Mouse (Mus musculus) hindbrain, embryonic 15.5 days (tissue): ENCODE data around the gene Khdrbs2. TPM values are rescaled to one million over a fixed set of nuclear protein-coding genes. Genes with fewer than 3 reads are reported as not detected.
A peak's percentile ranks its signal among the peaks of the same experiment; 100 is the strongest.

ENCODE experiments used
- ATAC-seq: fragments of 200-750 bp; cut with Nextera tagmentation; 2 replicates; pipeline ENCODE4 v1.8.0; 2017; ENCODE audit warnings: low read depth, moderate number of reproducible peaks, moderate TSS enrichment; ENCODE audit not compliant: low FRiP score
- H3K27ac ChIP-seq: fragments of 300-500 bp; sonication (generic); replicated peaks from 2 replicates; pipeline ENCODE4 v1.5.1; 2015; ENCODE audit warnings: mild to moderate bottlenecking, inconsistent platforms
- H3K27me3 ChIP-seq: fragments of 300-500 bp; sonication (generic); 2 replicates; pipeline ENCODE4 v1.6.1; 2015; ENCODE audit warnings: control low read depth, inconsistent platforms
- H3K36me3 ChIP-seq: fragments of 300-500 bp; sonication (generic); 2 replicates; pipeline ENCODE4 v1.6.1; 2015; ENCODE audit warnings: control low read depth, inconsistent platforms
- H3K4me1 ChIP-seq: fragments of 300-500 bp; sonication (generic); replicated peaks from 2 replicates; pipeline ENCODE4 v1.6.1; 2015; ENCODE audit warnings: control low read depth, inconsistent platforms
- H3K4me2 ChIP-seq: fragments of 300-500 bp; sonication (generic); 2 replicates; pipeline ENCODE4 v1.6.1; 2015; ENCODE audit warnings: moderate library complexity, mild to moderate bottlenecking, inconsistent platforms
- H3K4me3 ChIP-seq: fragments of 300-500 bp; sonication (generic); 2 replicates; pipeline ENCODE4 v1.5.1; 2015; ENCODE audit warnings: mild to moderate bottlenecking, inconsistent platforms
- H3K9ac ChIP-seq: fragments of 300-500 bp; sonication (generic); 2 replicates; pipeline ENCODE4 v1.6.1; 2015; ENCODE audit warnings: inconsistent platforms
- H3K9me3 ChIP-seq: fragments of 300-500 bp; sonication (generic); 2 replicates; pipeline ENCODE4 v1.6.1; 2016; ENCODE audit warnings: control low read depth, inconsistent platforms
- WGBS: fragments of 180-500 bp; shearing (Covaris S2); methylation state at CpG from one replicate; pipeline ENCODE4 v1.1.7; 2015; 5-methylcytosine and 5-hydroxymethylcytosine counted together
- polyA plus RNA-seq: library from polyadenylated mRNA; unstranded; fragments of >200 nt; fragmentation: Nextera tagmentation; extraction: Ambion mirVana; gene quantifications from 2 replicates; pipeline ENCODE4 v1.2.1, GENCODE M21; 2015

The Khdrbs2 gene
- polyA plus RNA-seq, 1 experiment from 2014 or later, result 51.9 TPM

DNA sequence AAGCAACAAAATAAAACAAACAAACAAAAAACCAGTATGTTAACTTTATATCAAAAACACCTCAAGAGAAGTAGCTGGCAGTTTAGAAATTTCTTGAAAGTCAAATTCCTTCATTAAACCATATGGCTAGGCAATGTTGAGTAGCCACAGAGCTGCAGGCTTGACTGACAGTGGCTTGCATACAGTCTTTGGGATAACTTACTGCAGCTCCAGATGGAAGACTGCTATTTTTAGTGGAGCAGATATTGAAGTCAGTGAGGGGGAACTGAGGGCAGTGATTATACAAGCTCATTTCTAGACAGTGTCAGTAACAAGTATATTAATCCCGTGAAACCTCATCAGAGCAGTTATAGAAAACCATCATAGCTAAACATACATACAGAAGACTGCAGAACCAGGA, 166.6 kb downstream of the Khdrbs2 start:
- no peak overlapping the region for H3K4me2 ChIP-seq
- no peak overlapping the region for H3K27ac ChIP-seq
- ATAC-seq, result no peak
- no peaks in the 10 kb centered on the region for H3K4me1 ChIP-seq
- H3K27me3 ChIP-seq, result no peaks in the 10 kb centered on the region
- no peak overlapping the region for H3K4me3 ChIP-seq
- no peaks in the 10 kb centered on the region for H3K9me3 ChIP-seq
- H3K36me3 ChIP-seq, result no peaks in the 10 kb centered on the region
- H3K9ac ChIP-seq, result no peak overlapping the region
- WGBS, result 85% methylated on average over 1 of the region's 1 CpGs

GRCm38 (mm10) chr1:32347538-32347937, 175.0 kb downstream of the Khdrbs2 start:
- ATAC-seq, result no peak
- no peak overlapping the region for H3K9ac ChIP-seq
- H3K36me3 ChIP-seq, result no peaks in the 10 kb centered on the region
- H3K4me3 ChIP-seq, result no peak overlapping the region
- WGBS, result 77% methylated on average over 2 of the region's 2 CpGs
- H3K4me2 ChIP-seq, result no peak overlapping the region
- no peaks in the 10 kb centered on the region for H3K9me3 ChIP-seq
- no peak overlapping the region for H3K27ac ChIP-seq
- H3K27me3 ChIP-seq, result no peaks in the 10 kb centered on the region
- H3K4me1 ChIP-seq, result no peaks in the 10 kb centered on the region

GRCm38 (mm10) chr1:32352076-32352475, 179.6 kb downstream of the Khdrbs2 start:
- Histone ChIP-seq H3K27me3 (no peaks in the 10 kb centered on the region), H3K4me1 (no peaks in the 10 kb centered on the region), H3K4me3 (no peak overlapping the region), H3K9ac (no peak overlapping the region), H3K4me2 (no peak overlapping the region), H3K36me3 (no peaks in the 10 kb centered on the region), H3K27ac (no peak overlapping the region), H3K9me3 (no peaks in the 10 kb centered on the region)
- no peak for ATAC-seq
- 70% methylated on average over 1 of the region's 1 CpGs for WGBS

GRCm38 (mm10) chr1:32363539-32363938, 191.0 kb downstream of the Khdrbs2 start:
- no peak overlapping the region for H3K27ac ChIP-seq
- no peaks in the 10 kb centered on the region for H3K36me3 ChIP-seq
- no peak overlapping the region for H3K4me3 ChIP-seq
- H3K9me3 ChIP-seq, result no peaks in the 10 kb centered on the region
- 77% methylated on average over 2 of the region's 2 CpGs for WGBS
- H3K4me1 ChIP-seq, result no peaks in the 10 kb centered on the region
- no peaks in the 10 kb centered on the region for H3K27me3 ChIP-seq
- no peak for ATAC-seq
- no peak overlapping the region for H3K9ac ChIP-seq
- no peak overlapping the region for H3K4me2 ChIP-seq

GRCm38 (mm10) chr1:32397553-32397952, 225.0 kb downstream of the Khdrbs2 start:
- Histone ChIP-seq H3K4me3 (no peak overlapping the region), H3K4me1 (no peaks in the 10 kb centered on the region), H3K9me3 (no peaks in the 10 kb centered on the region), H3K27me3 (no peaks in the 10 kb centered on the region), H3K4me2 (no peak overlapping the region), H3K36me3 (no peaks in the 10 kb centered on the region), H3K9ac (no peak overlapping the region), H3K27ac (no peak overlapping the region)
- WGBS, result 76% methylated on average over 6 of the region's 6 CpGs
- no peak for ATAC-seq

GRCm38 (mm10) chr1:32407651-32408050, 235.1 kb downstream of the Khdrbs2 start:
- Histone ChIP-seq H3K4me3 (no peak overlapping the region), H3K4me1 (no peaks in the 10 kb centered on the region), H3K27me3 (no peaks in the 10 kb centered on the region), H3K9ac (no peak overlapping the region), H3K27ac (no peak overlapping the region), H3K36me3 (no peaks in the 10 kb centered on the region), H3K9me3 (0 out of 2 replicates have a peak, but pooled peaks cover 3% of the 10 kb centered on the region), H3K4me2 (no peak overlapping the region)
- 83% methylated on average over 2 of the region's 2 CpGs for WGBS
- no peak for ATAC-seq

DNA sequence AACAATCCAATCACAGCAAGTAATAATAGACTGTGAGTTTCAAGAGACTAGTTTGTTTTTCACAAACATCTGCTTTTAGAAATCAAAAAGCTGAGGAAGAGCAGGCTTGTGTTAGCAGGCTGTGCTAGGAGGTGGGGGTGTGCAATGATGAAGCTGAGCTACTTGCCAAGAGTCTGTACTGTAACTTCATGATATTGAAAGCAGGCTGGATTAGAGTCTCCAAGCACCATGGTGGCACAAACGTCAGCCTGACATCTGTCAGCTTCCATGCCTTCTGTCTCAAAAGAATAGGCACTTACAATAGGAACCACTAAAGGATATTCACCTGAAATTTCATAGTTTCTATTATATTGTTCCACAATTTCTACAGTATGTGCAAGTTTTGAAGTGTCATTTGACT, 255.9 kb downstream of the Khdrbs2 start:
- no peak for ATAC-seq
- H3K36me3 ChIP-seq, result no peaks in the 10 kb centered on the region
- H3K4me3 ChIP-seq, result no peak overlapping the region
- H3K9me3 ChIP-seq, result no peaks in the 10 kb centered on the region
- no peak overlapping the region for H3K27ac ChIP-seq
- no peaks in the 10 kb centered on the region for H3K27me3 ChIP-seq
- 56% methylated on average over 1 of the region's 1 CpGs for WGBS
- H3K4me2 ChIP-seq, result no peak overlapping the region
- H3K4me1 ChIP-seq, result no peaks in the 10 kb centered on the region
- H3K9ac ChIP-seq, result no peak overlapping the region

DNA sequence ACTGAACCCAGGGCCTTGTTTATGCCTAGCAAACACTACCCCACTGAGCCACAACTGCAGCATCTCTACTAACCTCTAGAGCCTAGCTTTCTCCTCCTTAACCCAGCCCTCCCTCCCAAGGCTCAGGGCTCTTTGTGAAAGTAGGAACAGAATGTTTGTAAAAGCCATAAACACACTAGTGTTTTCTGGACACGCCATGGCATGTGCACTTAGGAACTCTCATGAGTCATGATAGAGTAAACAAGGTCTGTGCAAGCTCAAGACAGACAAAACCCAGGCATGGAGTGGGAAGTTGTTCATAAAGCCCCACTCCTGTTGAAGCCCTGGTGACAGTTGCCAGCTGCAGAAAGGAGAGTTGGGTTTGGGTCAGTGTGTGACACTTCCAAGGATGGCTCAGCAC, 257.0 kb downstream of the Khdrbs2 start:
- H3K4me1 ChIP-seq, result no peaks in the 10 kb centered on the region
- WGBS, result 73% methylated on average over 1 of the region's 1 CpGs
- no peak for ATAC-seq
- no peak overlapping the region for H3K4me3 ChIP-seq
- H3K4me2 ChIP-seq, result no peak overlapping the region
- H3K36me3 ChIP-seq, result no peaks in the 10 kb centered on the region
- H3K9ac ChIP-seq, result no peak overlapping the region
- no peaks in the 10 kb centered on the region for H3K27me3 ChIP-seq
- H3K9me3 ChIP-seq, result no peaks in the 10 kb centered on the region
- H3K27ac ChIP-seq, result no peak overlapping the region

- H3K9me3 ChIP-seq, result no peaks in the 10 kb centered on the region
- no peak overlapping the region for H3K4me2 ChIP-seq
- H3K27me3 ChIP-seq, result no peaks in the 10 kb centered on the region
- H3K9ac ChIP-seq, result no peak overlapping the region
- H3K36me3 ChIP-seq, result no peaks in the 10 kb centered on the region
- no peak for ATAC-seq
- H3K4me3 ChIP-seq, result no peak overlapping the region
- H3K27ac ChIP-seq, result no peak overlapping the region
- H3K4me1 ChIP-seq, result no peaks in the 10 kb centered on the region
- WGBS, result 89% methylated on average over 3 of the region's 3 CpGs
These were observed 258.0 kb downstream of the Khdrbs2 start for GRCm38 (mm10) chr1:32430516-32430915.

DNA sequence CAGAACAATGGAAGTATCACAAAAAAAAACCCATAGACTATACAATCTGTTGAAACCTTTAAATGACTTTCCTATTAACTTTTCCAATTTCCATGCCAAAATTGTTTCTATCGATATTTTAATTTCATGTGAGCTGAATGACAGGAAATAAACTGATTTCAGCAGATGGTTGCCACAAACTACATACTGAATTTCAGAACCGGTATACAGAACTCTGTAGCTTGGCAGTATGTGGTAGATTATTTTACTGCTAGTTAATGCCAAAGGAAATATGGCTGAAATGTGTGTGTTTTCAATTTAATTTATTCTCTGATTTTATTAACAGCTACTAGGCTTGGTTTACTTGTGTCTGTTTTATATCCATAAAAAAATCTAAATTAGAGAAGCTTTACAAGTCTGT, 260.6 kb downstream of the Khdrbs2 start:
- no peak overlapping the region for H3K9ac ChIP-seq
- H3K4me1 ChIP-seq, result no peaks in the 10 kb centered on the region
- no peak overlapping the region for H3K4me3 ChIP-seq
- 87% methylated on average over 2 of the region's 2 CpGs for WGBS
- no peak overlapping the region for H3K4me2 ChIP-seq
- H3K9me3 ChIP-seq, result no peaks in the 10 kb centered on the region
- ATAC-seq, result no peak
- no peaks in the 10 kb centered on the region for H3K27me3 ChIP-seq
- no peak overlapping the region for H3K27ac ChIP-seq
- no peaks in the 10 kb centered on the region for H3K36me3 ChIP-seq

- no peaks in the 10 kb centered on the region for H3K9me3 ChIP-seq
- H3K4me1 ChIP-seq, result no peaks in the 10 kb centered on the region
- no peak overlapping the region for H3K4me2 ChIP-seq
- H3K4me3 ChIP-seq, result no peak overlapping the region
- H3K9ac ChIP-seq, result no peak overlapping the region
- no peaks in the 10 kb centered on the region for H3K36me3 ChIP-seq
- H3K27me3 ChIP-seq, result no peaks in the 10 kb centered on the region
- no peak overlapping the region for H3K27ac ChIP-seq
- 85% methylated on average over 5 of the region's 5 CpGs for WGBS
- ATAC-seq, result no peak
These were observed 271.4 kb downstream of the Khdrbs2 start for GRCm38 (mm10) chr1:32443927-32444326.

- 57% methylated on average over 6 of the region's 6 CpGs for WGBS
- H3K27me3 ChIP-seq, result no peaks in the 10 kb centered on the region
- no peak overlapping the region for H3K27ac ChIP-seq
- no peaks in the 10 kb centered on the region for H3K9me3 ChIP-seq
- H3K9ac ChIP-seq, result no peak overlapping the region
- H3K4me2 ChIP-seq, result no peak overlapping the region
- no peaks in the 10 kb centered on the region for H3K4me1 ChIP-seq
- no peak overlapping the region for H3K4me3 ChIP-seq
- no peaks in the 10 kb centered on the region for H3K36me3 ChIP-seq
- peak; percentile 79 for ATAC-seq
These were observed 290.6 kb downstream of the Khdrbs2 start for GRCm38 (mm10) chr1:32463103-32463516.

GRCm38 (mm10) chr1:32471022-32471421, 298.5 kb downstream of the Khdrbs2 start:
- Histone ChIP-seq H3K9me3 (no peaks in the 10 kb centered on the region), H3K9ac (no peak overlapping the region), H3K36me3 (no peaks in the 10 kb centered on the region), H3K4me1 (no peaks in the 10 kb centered on the region), H3K27ac (no peak overlapping the region), H3K4me2 (no peak overlapping the region), H3K27me3 (no peaks in the 10 kb centered on the region), H3K4me3 (no peak overlapping the region)
- 77% methylated on average over 2 of the region's 2 CpGs for WGBS
- ATAC-seq, result no peak
